Mouse (Mus musculus): ENCODE data around the gene Fam155a.
"Not testable (repeated sequence)": the region's sequence is repeated elsewhere in the genome, so short reads cannot be mapped to it uniquely, and the experiment has no call there.

The Fam155a gene

GRCm38 (mm10) chr8:9394670-9395069 is 376.3 kb downstream of the Fam155a start:
- DNase-seq = no peak

DNA sequence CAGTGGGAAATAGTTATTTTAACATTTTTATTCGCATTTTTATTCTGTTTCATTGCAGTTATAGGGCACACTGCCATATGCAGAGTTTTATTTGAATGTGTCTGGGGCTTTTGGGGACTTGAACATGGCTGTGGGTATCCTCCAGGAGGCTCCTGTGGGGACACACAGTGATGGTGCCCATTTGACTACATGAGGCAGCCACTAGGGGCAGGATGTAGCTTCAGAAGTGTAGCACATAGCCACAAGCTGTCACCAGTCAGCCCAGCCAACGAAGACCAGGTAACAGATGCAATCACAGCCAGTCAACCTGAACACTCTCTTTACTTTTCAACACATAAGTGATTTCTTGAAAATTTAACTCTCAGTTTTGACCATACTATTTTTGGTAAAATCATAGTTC is 377.7 kb downstream of the Fam155a start:
- no peak for DNase-seq

DNA sequence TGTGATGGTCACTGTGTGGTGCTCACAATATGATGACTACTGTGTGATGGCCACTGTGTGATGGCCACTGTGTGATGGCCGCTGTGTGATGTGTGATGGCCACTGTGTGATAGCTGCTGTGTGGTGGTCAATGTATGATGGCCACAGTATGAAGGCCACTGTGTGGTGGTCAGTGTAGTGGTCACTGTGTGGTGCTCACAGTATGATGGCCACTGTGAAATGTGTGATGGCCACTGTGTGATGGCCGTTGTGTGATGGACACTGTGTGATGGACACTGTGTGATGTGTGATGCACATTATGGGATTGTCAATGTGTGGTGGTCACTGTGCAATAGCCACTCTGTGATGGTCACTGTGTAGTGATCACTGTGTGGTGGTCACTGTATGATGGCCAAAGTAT is 380.7 kb downstream of the Fam155a start:
- not testable (repeated sequence) for DNase-seq

- DNase-seq = no peak
Measured at GRCm38 (mm10) chr8:9369201-9369600, 401.8 kb downstream of the Fam155a start.

DNA sequence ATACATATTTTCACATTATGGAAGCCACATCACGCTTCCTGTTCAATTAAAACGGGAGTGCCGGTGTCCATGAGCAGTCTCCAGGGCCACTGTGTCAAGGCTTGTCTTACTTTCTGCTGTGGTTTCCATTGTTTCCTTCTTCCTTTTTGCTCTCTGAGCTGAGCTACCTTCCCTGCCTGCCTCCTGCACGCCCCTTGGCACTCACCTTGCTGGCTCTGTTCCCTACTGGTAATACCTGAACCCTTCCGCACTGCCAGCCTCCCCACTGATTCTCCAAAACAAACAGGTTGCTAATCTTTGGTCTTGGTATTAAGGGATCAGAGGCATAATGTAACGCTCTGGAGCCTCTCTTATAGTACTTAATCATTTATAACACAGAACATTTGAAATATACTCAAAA is 403.2 kb downstream of the Fam155a start:
- DNase-seq = no peak

GRCm38 (mm10) chr8:9365381-9365780 is 405.6 kb downstream of the Fam155a start:
- DNase-seq = no peak

- DNase-seq = peak; percentile 51
Measured at GRCm38 (mm10) chr8:9348523-9349135, 422.3 kb downstream of the Fam155a start.

- DNase-seq = no peak
Measured at GRCm38 (mm10) chr8:9347163-9347562, 423.8 kb downstream of the Fam155a start.

DNA sequence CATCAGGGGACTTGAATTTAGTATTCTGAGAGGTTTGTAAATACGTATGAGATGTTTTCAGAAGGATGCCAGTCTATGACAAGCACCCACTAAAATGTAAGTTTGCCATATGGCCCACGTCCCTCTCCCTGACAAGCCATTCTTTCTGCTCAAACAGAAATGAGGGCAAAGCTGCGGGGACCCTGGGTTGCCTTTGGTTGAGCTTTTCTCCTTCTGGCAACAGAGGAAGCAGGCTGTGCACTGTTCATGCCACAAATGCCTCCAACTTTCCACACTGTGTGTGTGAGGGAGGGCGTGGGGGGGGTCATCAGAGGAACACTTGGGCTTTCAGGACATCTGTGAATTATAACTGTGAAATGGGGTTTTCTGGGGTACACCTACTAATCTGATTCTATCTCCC is 426.8 kb downstream of the Fam155a start:
- DNase-seq = no peak

- DNase-seq = no peak
Measured at GRCm38 (mm10) chr8:9342998-9343397, 428.0 kb downstream of the Fam155a start.

- DNase-seq = no peak
Measured at GRCm38 (mm10) chr8:9342593-9342992, 428.4 kb downstream of the Fam155a start.

DNA sequence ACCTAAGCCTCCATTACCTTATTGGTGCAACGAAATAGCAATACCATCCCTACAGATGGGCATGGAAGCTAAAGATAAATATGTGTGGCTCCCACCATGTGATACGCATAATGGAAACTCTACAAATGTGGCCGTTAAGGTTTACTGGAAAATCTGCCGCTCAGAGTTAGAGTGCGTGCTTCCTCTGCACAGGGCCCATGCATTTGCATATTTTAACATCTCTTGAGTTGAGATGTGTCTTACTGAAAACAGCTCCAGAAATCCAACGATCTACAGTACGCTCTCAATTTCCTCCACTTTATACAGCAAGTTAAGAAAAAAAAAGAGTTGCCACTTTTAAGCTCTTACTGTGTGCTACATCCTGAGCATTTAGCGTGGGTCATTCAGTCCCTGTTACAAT is 433.1 kb downstream of the Fam155a start:
- DNase-seq = no peak

DNA sequence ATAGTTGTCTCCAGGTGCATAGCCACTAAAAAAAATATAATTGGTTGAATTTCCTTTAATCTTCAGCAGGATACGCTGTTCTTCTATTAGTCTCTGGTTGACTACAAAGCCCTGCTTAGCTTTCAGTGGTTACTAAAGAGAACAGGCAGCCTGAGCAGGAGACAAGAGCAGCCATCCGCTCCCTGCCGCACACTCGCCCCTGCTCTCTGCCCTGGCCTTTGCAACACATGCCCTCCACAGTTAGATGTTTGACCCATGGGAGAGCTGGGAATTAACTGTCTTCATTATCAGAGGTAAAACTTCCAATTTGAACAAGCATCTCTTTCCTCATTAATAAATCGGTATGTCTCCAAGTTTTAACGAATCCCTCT is 435.0 kb downstream of the Fam155a start:
- DNase-seq = no peak

DNA sequence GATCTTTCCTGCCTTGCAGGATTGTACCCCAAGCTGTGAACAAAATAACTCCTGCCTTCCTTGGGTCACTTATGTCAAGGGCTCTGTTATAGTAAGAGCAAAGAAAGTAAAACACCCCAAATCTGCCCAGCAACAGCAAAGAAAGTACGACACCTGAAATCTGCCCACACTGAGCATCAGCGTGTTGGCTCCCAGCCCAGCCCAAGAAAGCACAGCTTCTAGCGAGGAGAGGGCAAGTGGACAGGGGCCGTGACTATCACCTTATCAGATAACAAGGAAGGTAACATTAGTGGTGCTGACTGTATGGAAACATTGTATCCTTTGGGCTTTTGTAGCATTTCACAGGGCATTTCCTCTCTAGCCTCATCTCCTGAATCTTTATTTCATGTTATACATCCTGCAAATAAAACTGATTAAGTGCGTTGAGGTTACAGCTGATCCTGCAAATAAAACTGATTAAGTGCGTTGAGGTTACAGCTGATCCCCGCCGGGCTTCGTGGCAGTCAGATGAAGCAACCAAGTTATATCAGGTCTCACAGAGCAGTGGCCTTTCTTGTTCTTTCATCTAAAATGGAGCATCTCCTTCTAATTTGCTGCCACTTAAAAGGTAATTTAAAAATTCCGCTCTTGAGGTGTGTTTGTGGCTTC is 435.6 kb downstream of the Fam155a start:
- DNase-seq = no peak

GRCm38 (mm10) chr8:9332766-9333165 is 438.2 kb downstream of the Fam155a start:
- no peak for DNase-seq

GRCm38 (mm10) chr8:9309456-9309855 is 461.5 kb downstream of the Fam155a start:
- peak; percentile 41 for DNase-seq

DNA sequence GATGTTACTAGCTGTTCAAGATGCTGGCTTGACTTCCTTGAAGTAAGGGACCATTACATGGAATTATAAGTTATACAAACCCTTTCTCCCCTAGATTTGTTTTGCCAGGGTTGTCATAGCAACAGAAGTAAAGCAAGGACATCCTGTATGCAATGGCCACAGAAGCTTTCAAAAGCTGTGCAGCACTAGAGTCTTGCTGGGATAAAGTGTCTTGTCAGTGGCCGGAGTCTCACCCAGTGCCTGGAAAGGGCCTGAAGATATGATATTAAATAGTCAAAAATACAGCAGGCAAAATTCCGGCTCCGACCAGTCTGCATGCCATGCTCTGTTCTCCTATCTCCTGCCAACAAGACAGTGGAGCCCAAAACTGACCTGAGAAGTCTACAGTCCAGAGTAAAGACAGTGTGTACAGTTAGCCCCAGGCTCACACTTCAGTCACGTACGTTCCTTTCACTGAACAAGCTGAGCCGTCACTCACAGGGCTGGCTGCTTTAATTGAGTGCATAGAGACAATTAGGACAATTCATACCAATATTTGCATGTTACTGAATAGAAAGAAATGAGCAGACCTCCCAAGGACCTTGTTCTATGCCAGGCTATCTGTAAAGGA is 467.3 kb downstream of the Fam155a start:
- DNase-seq = no peak

DNA sequence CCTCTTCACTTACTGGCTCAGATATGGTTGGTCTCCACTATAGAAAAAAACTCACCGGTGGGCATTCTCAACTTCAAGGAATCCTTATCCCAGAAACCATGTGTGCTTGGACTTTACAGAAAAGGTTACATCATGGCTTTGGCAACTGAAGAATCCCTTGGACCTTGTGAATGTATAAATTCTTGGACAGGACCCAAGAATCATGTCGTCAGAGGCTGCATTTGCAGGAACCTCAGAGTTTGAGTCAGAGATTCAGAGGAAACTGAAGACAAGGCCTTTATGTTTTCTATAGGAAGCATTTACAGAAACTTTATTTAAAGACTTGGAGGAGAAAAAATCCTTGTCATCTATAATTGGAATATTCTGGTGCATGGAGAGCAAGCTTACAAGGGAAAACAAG is 475.9 kb downstream of the Fam155a start:
- no peak for DNase-seq

- DNase-seq = no peak
Measured at GRCm38 (mm10) chr8:9292532-9292931, 478.4 kb downstream of the Fam155a start.

GRCm38 (mm10) chr8:9288015-9288729 is 482.8 kb downstream of the Fam155a start:
- DNase-seq = no peak

DNA sequence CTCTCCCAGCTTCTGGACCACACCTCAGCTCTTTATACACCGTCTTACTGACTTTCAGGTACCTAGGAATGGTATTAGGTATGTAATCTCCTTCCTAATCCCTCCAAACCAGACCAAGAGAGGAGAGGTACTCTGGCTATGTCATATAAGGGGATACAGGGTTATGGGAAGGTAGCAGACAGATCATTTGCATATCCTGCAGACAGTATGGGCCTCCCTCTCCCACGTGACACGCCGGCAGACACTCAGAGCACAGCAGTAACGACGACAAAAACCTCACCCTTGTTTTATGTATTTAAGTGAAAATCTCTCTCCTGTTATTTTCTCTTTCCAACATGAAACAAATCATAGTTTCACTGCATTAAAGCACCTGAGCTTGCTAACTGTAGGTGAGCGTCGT is 496.8 kb downstream of the Fam155a start:
- no peak for DNase-seq

- no peak for DNase-seq
Measured at GRCm38 (mm10) chr8:9264378-9264777, 506.6 kb downstream of the Fam155a start.

GRCm38 (mm10) chr8:9261527-9261926 is 509.4 kb downstream of the Fam155a start:
- no peak for DNase-seq

- DNase-seq = no peak
Measured at GRCm38 (mm10) chr8:9255316-9255715, 515.6 kb downstream of the Fam155a start.

Data from lung, postnatal 14 days (tissue).